Mouse (Mus musculus): ENCODE measurements around the gene Jazf1. TPM values are rescaled to one million over a fixed set of nuclear protein-coding genes. Genes with fewer than 3 reads are reported as not detected.

The Jazf1 gene
- polyA plus RNA-seq, 1 experiment from 2014 or later: 8.8 TPM

- Histone ChIP-seq H3K4me1 (no peaks in the 10 kb centered on the region), H3K27me3 (no peaks in the 10 kb centered on the region), H3K9me3 (no peaks in the 10 kb centered on the region), H3K27ac (no peak overlapping the region), H3K36me3 (no peaks in the 10 kb centered on the region), H3K4me3 (no peak overlapping the region), H3K9ac (no peak overlapping the region), H3K4me2 (replicated peaks) (no peak overlapping the region)
- WGBS: 85% methylated on average over 2 of the region's 2 CpGs
- no peak for ATAC-seq (ENCODE audit: insufficient number of reproducible peaks, insufficient read depth, low FRiP score, low TSS enrichment)
Measured at GRCm38 (mm10) chr6:53045501-53045900, 22.9 kb downstream of the Jazf1 start.

GRCm38 (mm10) chr6:53038176-53038575 is 30.3 kb downstream of the Jazf1 start:
- Histone ChIP-seq H3K9me3 (no peaks in the 10 kb centered on the region), H3K27ac (no peak overlapping the region), H3K4me2 (replicated peaks) (no peak overlapping the region), H3K9ac (no peak overlapping the region), H3K27me3 (no peaks in the 10 kb centered on the region), H3K4me3 (no peak overlapping the region), H3K4me1 (no peaks in the 10 kb centered on the region), H3K36me3 (no peaks in the 10 kb centered on the region)
- ATAC-seq (ENCODE audit: insufficient number of reproducible peaks, insufficient read depth, low FRiP score, low TSS enrichment): no peak
- WGBS: 78% methylated on average over 3 of the region's 3 CpGs

GRCm38 (mm10) chr6:53034362-53035011 is 33.9 kb downstream of the Jazf1 start:
- 80% methylated on average over 6 of the region's 6 CpGs for WGBS
- Histone ChIP-seq H3K4me1 (0 out of 2 replicates have a peak, but pooled peaks cover 3% of the 10 kb centered on the region), H3K27me3 (no peaks in the 10 kb centered on the region), H3K4me2 (replicated peaks) (no peak overlapping the region), H3K9ac (no peak overlapping the region), H3K36me3 (no peaks in the 10 kb centered on the region), H3K4me3 (no peak overlapping the region), H3K9me3 (no peaks in the 10 kb centered on the region), H3K27ac (no peak overlapping the region)
- ATAC-seq (ENCODE audit: insufficient number of reproducible peaks, insufficient read depth, low FRiP score, low TSS enrichment): no peak

GRCm38 (mm10) chr6:53032730-53033484 is 35.5 kb downstream of the Jazf1 start:
- H3K36me3 ChIP-seq: no peaks in the 10 kb centered on the region
- H3K4me2 ChIP-seq (replicated peaks): no peak overlapping the region
- no peaks in the 10 kb centered on the region for H3K9me3 ChIP-seq
- H3K9ac ChIP-seq: no peak overlapping the region
- no peaks in the 10 kb centered on the region for H3K27me3 ChIP-seq
- H3K4me1 ChIP-seq: 0 out of 2 replicates have a peak, but pooled peaks cover 3% of the 10 kb centered on the region
- H3K4me3 ChIP-seq: no peak overlapping the region
- no peak overlapping the region for H3K27ac ChIP-seq
- no peak for ATAC-seq (ENCODE audit: insufficient number of reproducible peaks, insufficient read depth, low FRiP score, low TSS enrichment)
- WGBS: 69% methylated on average over 4 of the region's 4 CpGs

GRCm38 (mm10) chr6:53022069-53022468 is 46.4 kb downstream of the Jazf1 start:
- no peak overlapping the region for H3K27ac ChIP-seq
- H3K4me3 ChIP-seq: no peak overlapping the region
- no peak overlapping the region for H3K4me2 ChIP-seq (replicated peaks)
- H3K9ac ChIP-seq: no peak overlapping the region
- H3K9me3 ChIP-seq: no peaks in the 10 kb centered on the region
- H3K36me3 ChIP-seq: no peaks in the 10 kb centered on the region
- H3K4me1 ChIP-seq: 0 out of 2 replicates have a peak, but pooled peaks cover 5% of the 10 kb centered on the region
- ATAC-seq (ENCODE audit: insufficient number of reproducible peaks, insufficient read depth, low FRiP score, low TSS enrichment): no peak
- H3K27me3 ChIP-seq: no peaks in the 10 kb centered on the region
- 96% methylated on average over 2 of the region's 2 CpGs for WGBS

GRCm38 (mm10) chr6:53021081-53021480 is 47.4 kb downstream of the Jazf1 start:
- H3K27ac ChIP-seq: 0 out of 2 replicates have a peak overlapping the region, but pooled peaks have one; percentile 31
- no peaks in the 10 kb centered on the region for H3K9me3 ChIP-seq
- H3K36me3 ChIP-seq: no peaks in the 10 kb centered on the region
- no peak overlapping the region for H3K4me3 ChIP-seq
- no peak overlapping the region for H3K4me2 ChIP-seq (replicated peaks)
- H3K27me3 ChIP-seq: no peaks in the 10 kb centered on the region
- 0 out of 2 replicates have a peak, but pooled peaks cover 5% of the 10 kb centered on the region for H3K4me1 ChIP-seq
- no peak overlapping the region for H3K9ac ChIP-seq
- no peak for ATAC-seq (ENCODE audit: insufficient number of reproducible peaks, insufficient read depth, low FRiP score, low TSS enrichment)
- WGBS: 43% methylated on average over 2 of the region's 2 CpGs

GRCm38 (mm10) chr6:53017357-53018205 is 50.9 kb downstream of the Jazf1 start:
- 0 out of 2 replicates have a peak, but pooled peaks cover 5% of the 10 kb centered on the region for H3K4me1 ChIP-seq
- H3K4me2 ChIP-seq (replicated peaks): no peak overlapping the region
- H3K27ac ChIP-seq: no peak overlapping the region
- H3K4me3 ChIP-seq: no peak overlapping the region
- H3K9me3 ChIP-seq: no peaks in the 10 kb centered on the region
- H3K27me3 ChIP-seq: no peaks in the 10 kb centered on the region
- WGBS: 58% methylated on average over 4 of the region's 4 CpGs
- H3K9ac ChIP-seq: no peak overlapping the region
- no peaks in the 10 kb centered on the region for H3K36me3 ChIP-seq
- no peak for ATAC-seq (ENCODE audit: insufficient number of reproducible peaks, insufficient read depth, low FRiP score, low TSS enrichment)

GRCm38 (mm10) chr6:53014460-53015455 is 53.7 kb downstream of the Jazf1 start:
- no peak overlapping the region for H3K4me3 ChIP-seq
- no peak for ATAC-seq (ENCODE audit: insufficient number of reproducible peaks, insufficient read depth, low FRiP score, low TSS enrichment)
- no peaks in the 10 kb centered on the region for H3K4me1 ChIP-seq
- no peaks in the 10 kb centered on the region for H3K36me3 ChIP-seq
- no peak overlapping the region for H3K27ac ChIP-seq
- no peaks in the 10 kb centered on the region for H3K27me3 ChIP-seq
- no peak overlapping the region for H3K9ac ChIP-seq
- H3K4me2 ChIP-seq (replicated peaks): no peak overlapping the region
- H3K9me3 ChIP-seq: no peaks in the 10 kb centered on the region
- 83% methylated on average over 9 of the region's 9 CpGs for WGBS

- no peak overlapping the region for H3K4me3 ChIP-seq
- peaks cover 10% of the 10 kb centered on the region; the same call in 1 of the 2 replicates for H3K4me1 ChIP-seq
- no peak for ATAC-seq (ENCODE audit: insufficient number of reproducible peaks, insufficient read depth, low FRiP score, low TSS enrichment)
- H3K4me2 ChIP-seq (replicated peaks): no peak overlapping the region
- H3K9ac ChIP-seq: no peak overlapping the region
- H3K27me3 ChIP-seq: no peaks in the 10 kb centered on the region
- no peaks in the 10 kb centered on the region for H3K9me3 ChIP-seq
- no peaks in the 10 kb centered on the region for H3K36me3 ChIP-seq
- 89% methylated on average over 2 of the region's 2 CpGs for WGBS
- no peak overlapping the region for H3K27ac ChIP-seq
Measured at GRCm38 (mm10) chr6:53010286-53010685, 58.1 kb downstream of the Jazf1 start.

- Histone ChIP-seq H3K36me3 (no peaks in the 10 kb centered on the region), H3K27me3 (no peaks in the 10 kb centered on the region), H3K4me2 (replicated peaks) (no peak overlapping the region), H3K4me1 (peaks cover 23% of the 10 kb centered on the region), H3K9ac (no peak overlapping the region), H3K4me3 (no peak overlapping the region), H3K27ac (no peak overlapping the region), H3K9me3 (no peaks in the 10 kb centered on the region)
- ATAC-seq (ENCODE audit: insufficient number of reproducible peaks, insufficient read depth, low FRiP score, low TSS enrichment): no peak
- WGBS: 53% methylated on average over 3 of the region's 3 CpGs
Measured at GRCm38 (mm10) chr6:53006032-53006431, 62.4 kb downstream of the Jazf1 start.

- peaks cover 23% of the 10 kb centered on the region for H3K4me1 ChIP-seq
- H3K9ac ChIP-seq: no peak overlapping the region
- no peaks in the 10 kb centered on the region for H3K27me3 ChIP-seq
- no peaks in the 10 kb centered on the region for H3K36me3 ChIP-seq
- no peak overlapping the region for H3K4me2 ChIP-seq (replicated peaks)
- WGBS: 62% methylated on average over 2 of the region's 2 CpGs
- ATAC-seq (ENCODE audit: insufficient number of reproducible peaks, insufficient read depth, low FRiP score, low TSS enrichment): no peak
- H3K27ac ChIP-seq: no peak overlapping the region
- no peak overlapping the region for H3K4me3 ChIP-seq
- H3K9me3 ChIP-seq: no peaks in the 10 kb centered on the region
Measured at GRCm38 (mm10) chr6:53005544-53005943, 62.9 kb downstream of the Jazf1 start.
